Mouse (Mus musculus) ES-E14 (cell line): Measurements from ENCODE around the gene Slc39a11. TPM values are rescaled to one million over a fixed set of nuclear protein-coding genes. Genes with fewer than 3 reads are reported as not detected.

Experiments used
- DNase-seq: peaks from one replicate; pipeline ENCODE4 v3.0.0-alpha.2; 2013; ENCODE audit warnings: low read depth, low spot score
- H3K27ac ChIP-seq: 2 replicates; pipeline ENCODE4 v1.5.1; 2012; ENCODE audit warnings: low read depth, mild to moderate bottlenecking, low read length, moderate library complexity, mixed read lengths; ENCODE audit not compliant: poor library complexity, insufficient read depth, severe bottlenecking
- H3K36me3 ChIP-seq: 2 replicates; pipeline ENCODE4 v1.6.1; 2012; ENCODE audit warnings: mild to moderate bottlenecking, low read length, moderate library complexity, mixed read lengths; ENCODE audit not compliant: control insufficient read depth, poor library complexity, insufficient read depth, severe bottlenecking
- H3K4me1 ChIP-seq, 2 experiments: fragments of 150-350 bp in 1 of 2; sonication (generic) in 1 of 2; 2 replicates each; pipeline ENCODE4 v1.6.1; 2012; ENCODE audit warnings: low read length in 2 of 2, mild to moderate bottlenecking in 1 of 2, mixed read lengths in 1 of 2; ENCODE audit not compliant: control insufficient read depth in 2 of 2, insufficient read depth in 2 of 2, poor library complexity in 1 of 2
- H3K4me3 ChIP-seq, 2 experiments: fragments of 150-350 bp in 1 of 2; sonication (generic) in 1 of 2; 2 replicates each; pipeline ENCODE4 v1.5.1; 2012; ENCODE audit warnings: low read length in 2 of 2, low read depth in 1 of 2, mild to moderate bottlenecking in 1 of 2, mixed read lengths in 1 of 2; ENCODE audit not compliant: insufficient read depth in 1 of 2, poor library complexity in 1 of 2, severe bottlenecking in 1 of 2
- H3K9ac ChIP-seq: 2 replicates; pipeline ENCODE4 v1.6.1; 2012; ENCODE audit warnings: low read depth, mild to moderate bottlenecking, low read length, mixed read lengths; ENCODE audit not compliant: poor library complexity, insufficient read depth, severe bottlenecking
- H3K9me3 ChIP-seq: fragments of 150-350 bp; sonication (generic); 2 replicates; pipeline ENCODE4 v1.6.1; 2012; ENCODE audit warnings: low read depth, mild to moderate bottlenecking, low read length; ENCODE audit not compliant: control insufficient read depth, insufficient read depth
- CHD2 ChIP-seq: IDR thresholded peaks from 2 replicates; pipeline ENCODE4 v1.6.1; 2014; ENCODE audit warnings: mild to moderate bottlenecking, low read depth, low read length, inconsistent platforms
- HCFC1 ChIP-seq: IDR thresholded peaks from 2 replicates; pipeline ENCODE4 v1.6.1; 2012; ENCODE audit warnings: low read length, inconsistent platforms, borderline replicate concordance; ENCODE audit not compliant: insufficient read depth
- MAFK ChIP-seq: IDR thresholded peaks from 2 replicates; pipeline ENCODE4 v1.6.1; 2014; ENCODE audit warnings: mild to moderate bottlenecking, low read depth, low read length, inconsistent platforms; ENCODE audit not compliant: insufficient read depth
- ZC3H11A ChIP-seq: IDR thresholded peaks from 2 replicates; pipeline ENCODE4 v1.6.1; 2012; ENCODE audit warnings: low read depth, mild to moderate bottlenecking, inconsistent platforms, low read length, borderline replicate concordance
- ZNF384 ChIP-seq: IDR thresholded peaks from 2 replicates; pipeline ENCODE4 v1.6.1; 2012; ENCODE audit warnings: low read depth, low read length, inconsistent platforms
- in situ Hi-C, 2 experiments: fragments of 600-800 bp; cut with MboI; formaldehyde crosslinking; loops; one replicate each; pipeline ENCODE4 v1.15.1; 2025; ENCODE audit warnings: low sequenced_read_pairs in 2 of 2, inconsistent platforms in 1 of 2; ENCODE audit not compliant: unreplicated experiment in 2 of 2
- total RNA-seq: library from RNA; depleted of rRNA; stranded (reverse); fragments of 300-350 nt; gene quantifications from 2 replicates; pipeline ENCODE4 v1.2.3, GENCODE M21; 2012

The Slc39a11 gene
- total RNA-seq, 1 experiment = 17.0 TPM

GRCm38 (mm10) chr11:113600526-113601245 is 49.2 kb downstream of the Slc39a11 start:
- Histone ChIP-seq H3K27ac (no peak overlapping the region), H3K4me3 (no peak overlapping the region), H3K9ac (no peak overlapping the region), H3K36me3 (no peaks in the 10 kb centered on the region), H3K4me1 (no peaks in the 10 kb centered on the region), H3K9me3 (no peaks in the 10 kb centered on the region)
- no peak for TF ChIP-seq ZNF384
- TF ChIP-seq HCFC1 = no peak
- TF ChIP-seq ZC3H11A = no peak
- TF ChIP-seq MAFK = no peak
- TF ChIP-seq CHD2 = no peak
- in situ Hi-C loops = no loop called here
- no peak for DNase-seq

GRCm38 (mm10) chr11:113597632-113598031 is 52.2 kb downstream of the Slc39a11 start:
- Histone ChIP-seq H3K4me1 (no peaks in the 10 kb centered on the region), H3K9ac (no peak overlapping the region), H3K9me3 (no peaks in the 10 kb centered on the region), H3K36me3 (no peaks in the 10 kb centered on the region), H3K27ac (no peak overlapping the region), H3K4me3 (no peak overlapping the region)
- DNase-seq = no peak
- in situ Hi-C loops = no loop called here
- TF ChIP-seq MAFK (no peak), HCFC1 (no peak), ZNF384 (no peak), CHD2 (no peak), ZC3H11A (no peak)

DNA sequence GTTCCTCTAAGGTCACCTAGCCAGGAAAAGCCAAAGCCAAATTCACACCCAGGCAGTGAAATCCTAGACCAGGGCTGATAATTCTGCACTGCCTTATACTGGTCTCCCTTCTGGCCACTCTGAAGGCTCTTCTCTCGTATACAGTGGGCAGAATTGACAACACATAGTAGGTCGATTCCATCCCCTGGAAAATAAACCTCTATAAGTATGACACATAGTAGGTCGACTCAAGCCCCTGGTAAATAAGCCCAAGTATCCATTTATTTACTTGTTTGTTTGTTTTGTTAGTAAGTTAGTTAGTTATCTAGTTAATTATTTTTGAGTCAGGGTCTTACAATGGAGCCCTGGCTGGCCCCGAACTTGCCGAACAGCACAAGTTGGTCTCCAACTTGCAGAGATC is 54.7 kb downstream of the Slc39a11 start:
- H3K9ac ChIP-seq = no peak overlapping the region
- H3K4me3 ChIP-seq = no peak overlapping the region
- in situ Hi-C loops = no loop called here
- no peaks in the 10 kb centered on the region for H3K9me3 ChIP-seq
- no peaks in the 10 kb centered on the region for H3K36me3 ChIP-seq
- H3K27ac ChIP-seq = no peak overlapping the region
- DNase-seq = no peak
- TF ChIP-seq ZC3H11A (no peak), CHD2 (no peak), ZNF384 (no peak)
- no peaks in the 10 kb centered on the region for H3K4me1 ChIP-seq

DNA sequence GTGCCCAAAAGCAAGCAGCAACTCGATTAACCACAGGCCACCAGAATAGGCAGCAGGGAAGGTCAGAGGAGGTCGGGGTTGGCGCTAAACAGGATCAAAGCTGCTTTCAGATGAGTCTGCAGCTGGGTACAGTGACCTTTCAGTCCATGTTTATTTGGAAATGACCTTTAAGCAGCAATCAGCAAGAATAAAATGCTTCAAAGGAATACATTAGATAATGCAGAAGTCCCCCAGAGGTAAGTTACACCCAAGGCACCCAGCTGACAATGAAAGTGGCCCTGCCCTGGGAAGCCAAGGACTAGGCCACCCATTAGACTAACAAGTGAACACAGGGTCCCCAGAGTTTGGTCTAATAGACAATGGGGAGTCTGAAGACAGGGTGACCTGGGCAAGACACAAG is 60.9 kb downstream of the Slc39a11 start:
- TF ChIP-seq CHD2 = no peak
- no peak for TF ChIP-seq ZNF384
- no peak for TF ChIP-seq HCFC1
- TF ChIP-seq ZC3H11A = no peak
- TF ChIP-seq MAFK = no peak
- H3K27ac ChIP-seq = no peak overlapping the region
- in situ Hi-C loops = no loop called here

DNA sequence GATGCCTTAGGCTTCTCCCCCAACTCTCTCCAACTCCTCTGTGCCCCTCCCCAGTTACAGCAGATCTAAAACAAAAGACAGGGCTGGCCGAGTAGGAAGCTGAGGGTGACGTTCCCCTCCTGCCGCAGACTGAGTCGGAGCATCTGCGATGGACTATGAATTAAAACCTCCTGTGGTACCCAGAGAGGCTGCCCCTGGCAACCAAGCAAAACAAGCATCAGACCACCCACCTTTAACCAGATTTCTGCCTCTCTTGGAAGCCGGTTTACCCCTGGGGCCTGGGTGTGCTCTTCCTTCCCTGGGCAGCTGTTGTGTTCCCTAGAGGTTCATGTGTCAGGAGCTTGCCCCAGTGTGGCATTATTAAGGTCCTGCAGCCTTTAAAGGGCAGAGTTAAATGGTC is 63.5 kb downstream of the Slc39a11 start:
- DNase-seq = no peak
- Histone ChIP-seq H3K4me1 (0 out of 4 replicates have a peak, but pooled peaks cover 0 to 2% of the 10 kb centered on the region in 2 experiments), H3K36me3 (no peaks in the 10 kb centered on the region; the same call in 1 of the 2 replicates), H3K9ac (no peak overlapping the region), H3K4me3 (no peak overlapping the region), H3K9me3 (no peaks in the 10 kb centered on the region), H3K27ac (no peak overlapping the region)
- no peak for TF ChIP-seq ZC3H11A
- in situ Hi-C loops = no loop called here

More for the DNA sequence above, 60.9 kb downstream of the Slc39a11 start:
- no peak overlapping the region for H3K4me3 ChIP-seq
- DNase-seq = peak; percentile 47
- no peak overlapping the region for H3K9ac ChIP-seq
- H3K9me3 ChIP-seq = no peaks in the 10 kb centered on the region
- no peaks in the 10 kb centered on the region; the same call in 1 of the 2 replicates for H3K36me3 ChIP-seq
- 0 out of 4 replicates have a peak, but pooled peaks cover 0 to 2% of the 10 kb centered on the region in 2 experiments for H3K4me1 ChIP-seq
